Mouse (Mus musculus): Measurements from ENCODE around the gene Capn9. TPM values are rescaled to one million over a fixed set of nuclear protein-coding genes. Genes with fewer than 3 reads are reported as not detected.

Capn9 gene
- polyA plus RNA-seq, 1 experiment: 13.4 TPM

GRCm38 (mm10) chr8:124631966-124632365 is 56.1 kb downstream of the Capn9 start:
- no peak for DNase-seq (ENCODE audit: low read depth, low spot score)
- WGBS: 31% methylated on average over 7 of the region's 7 CpGs

- no peak for DNase-seq (ENCODE audit: low read depth, low spot score)
- 68% methylated on average over 14 of the region's 14 CpGs for WGBS
These were observed 57.2 kb downstream of the Capn9 start for GRCm38 (mm10) chr8:124633001-124633703.

- 80% methylated on average over 13 of the region's 13 CpGs for WGBS
These were observed 58.7 kb downstream of the Capn9 start for GRCm38 (mm10) chr8:124634411-124635246.

GRCm38 (mm10) chr8:124635247-124635502 is 59.3 kb downstream of the Capn9 start:
- 63% methylated on average over 8 of the region's 8 CpGs for WGBS
- no peak for DNase-seq (ENCODE audit: low read depth, low spot score)

More at GRCm38 (mm10) chr8:124634411-124635246, 58.7 kb downstream of the Capn9 start:
- DNase-seq (ENCODE audit: low read depth, low spot score): no peak

- no peak for DNase-seq (ENCODE audit: low read depth, low spot score)
- WGBS: 88% methylated on average over 8 of the region's 8 CpGs
These were observed 65.7 kb downstream of the Capn9 start for GRCm38 (mm10) chr8:124641599-124641998.

GRCm38 (mm10) chr8:124643540-124644339 is 67.8 kb downstream of the Capn9 start:
- DNase-seq (ENCODE audit: low read depth, low spot score): no peak
- whole genome bisulfite sequencing: 32% methylated on average over 18 of the region's 18 CpGs

- DNase-seq (ENCODE audit: low read depth, low spot score): no peak
These were observed 72.4 kb downstream of the Capn9 start for GRCm38 (mm10) chr8:124648311-124648710.

GRCm38 (mm10) chr8:124651776-124652175 is 75.9 kb downstream of the Capn9 start:
- 63% methylated on average over 20 of the region's 20 CpGs for WGBS
- DNase-seq (ENCODE audit: low read depth, low spot score): no peak

- DNase-seq (ENCODE audit: low read depth, low spot score): no peak
- WGBS: 20% methylated on average over 4 of the region's 4 CpGs
These were observed 76.6 kb downstream of the Capn9 start for GRCm38 (mm10) chr8:124652546-124652945.

- DNase-seq (ENCODE audit: low read depth, low spot score): no peak
- 73% methylated on average over 28 of the region's 28 CpGs for WGBS
These were observed 77.9 kb downstream of the Capn9 start for GRCm38 (mm10) chr8:124653568-124654475.

GRCm38 (mm10) chr8:124657961-124658360 is 82.0 kb downstream of the Capn9 start:
- no peak for DNase-seq (ENCODE audit: low read depth, low spot score)
- WGBS: 66% methylated on average over 7 of the region's 7 CpGs

- DNase-seq (ENCODE audit: low read depth, low spot score): no peak
- WGBS: 16% methylated on average over 2 of the region's 2 CpGs
These were observed 82.5 kb downstream of the Capn9 start for GRCm38 (mm10) chr8:124658415-124658814.

GRCm38 (mm10) chr8:124661781-124662180 is 85.9 kb downstream of the Capn9 start:
- WGBS: 11% methylated on average over 9 of the region's 9 CpGs
- no peak for DNase-seq (ENCODE audit: low read depth, low spot score)

- DNase-seq (ENCODE audit: low read depth, low spot score): no peak
- WGBS: under 1% methylated on average over 49 of the region's 49 CpGs
These were observed 86.7 kb downstream of the Capn9 start for GRCm38 (mm10) chr8:124662446-124663111.

GRCm38 (mm10) chr8:124663112-124663873 is 87.4 kb downstream of the Capn9 start, which contains the start of gene 2310022B05Rik:
TSS of gene 2310022B05Rik (minus strand) at chr8:124663369.
- 2% methylated on average over 63 of the region's 69 CpGs for WGBS
- no peak for DNase-seq (ENCODE audit: low read depth, low spot score)

GRCm38 (mm10) chr8:124663874-124664230 is 87.9 kb downstream of the Capn9 start:
- no peak for DNase-seq (ENCODE audit: low read depth, low spot score)
- WGBS: 53% methylated on average over 4 of the region's 4 CpGs

- DNase-seq (ENCODE audit: low read depth, low spot score): no peak
- WGBS: 71% methylated on average over 3 of the region's 3 CpGs
These were observed 88.5 kb downstream of the Capn9 start for GRCm38 (mm10) chr8:124664414-124664813.

All from large intestine, adult 2 months (tissue).